Comparison of ENCODE assay signal across 8 mouse cellular contexts in the genomic region with DNA sequence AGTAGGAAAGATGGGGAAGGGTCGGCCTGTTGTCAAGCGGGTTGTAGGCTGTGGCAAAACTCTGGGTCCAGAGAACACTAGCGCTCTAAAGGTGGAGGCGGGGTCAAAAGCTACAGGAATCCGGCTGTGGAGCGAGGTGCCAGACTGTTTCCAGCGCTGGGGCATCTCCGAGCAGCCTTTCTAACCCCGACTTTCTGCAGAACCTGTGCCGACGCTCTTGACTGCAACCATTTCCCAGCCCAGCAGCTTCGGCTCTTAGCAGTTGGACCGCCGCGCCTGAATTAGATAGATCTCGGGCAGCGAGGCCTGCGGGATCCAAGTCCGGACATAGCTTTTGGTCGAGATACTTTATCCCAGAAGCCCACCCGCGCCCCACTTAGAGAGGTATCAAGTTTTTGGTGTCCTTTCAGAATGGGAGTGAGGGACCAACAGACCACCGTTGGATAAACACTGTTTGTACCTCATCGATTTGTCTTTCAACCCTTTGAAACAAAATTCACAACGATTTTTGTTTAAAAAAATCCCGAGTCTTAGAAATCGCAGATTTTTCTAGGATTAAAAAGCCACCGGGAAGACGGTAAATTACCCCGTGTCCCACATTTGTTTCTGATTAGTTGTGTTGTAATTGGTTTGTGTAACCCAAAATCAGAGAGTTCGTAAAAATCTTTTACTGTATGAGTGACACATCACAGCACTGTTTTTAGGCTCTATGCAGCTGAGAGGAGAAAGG. TPM values are rescaled to one million over a fixed set of nuclear protein-coding genes. Genes with fewer than 3 reads are reported as not detected.
A peak's percentile ranks its signal among the peaks of the same experiment; 100 is the strongest.
DNase-seq lines count a peak whose midpoint lies in the region; ATAC-seq and TF ChIP-seq lines count a peak whose summit lies in the region.

No protein-coding gene starts in this region.

- no peak overlapping the region for H3K4me2 ChIP-seq in midbrain, postnatal 0 days (ENCODE audit: low read depth, low read length, poor library complexity, severe bottlenecking)
- H3K4me2 ChIP-seq in embryonic facial prominence, embryonic 15.5 days (replicated peaks) = peak overlapping the region; percentile 87

- H3K27me3 ChIP-seq in midbrain, embryonic 10.5 days (ENCODE audit: low read depth, poor library complexity, severe bottlenecking) = peaks cover 93% of the 10 kb centered on the region
- peaks cover 47% of the 10 kb centered on the region for H3K27me3 ChIP-seq in midbrain, postnatal 0 days (ENCODE audit: insufficient read depth, low read length)
- H3K27me3 ChIP-seq in embryonic facial prominence, embryonic 15.5 days = peaks cover 77% of the 10 kb centered on the region

- H3K36me3 ChIP-seq in midbrain, embryonic 10.5 days = no peaks in the 10 kb centered on the region
- no peaks in the 10 kb centered on the region for H3K36me3 ChIP-seq in midbrain, postnatal 0 days (ENCODE audit: insufficient read depth, low read length)
- H3K36me3 ChIP-seq in embryonic facial prominence, embryonic 15.5 days = no peaks in the 10 kb centered on the region

- H3K9me3 ChIP-seq in midbrain, embryonic 10.5 days (replicated peaks) = no peaks in the 10 kb centered on the region
- H3K9me3 ChIP-seq in midbrain, postnatal 0 days (ENCODE audit: low read length) = no peaks in the 10 kb centered on the region
- no peaks in the 10 kb centered on the region for H3K9me3 ChIP-seq in embryonic facial prominence, embryonic 15.5 days (replicated peaks)

- ATAC-seq in midbrain, postnatal 0 days (ENCODE audit: low FRiP score) = no peak
- ATAC-seq in embryonic facial prominence, embryonic 15.5 days (ENCODE audit: insufficient number of reproducible peaks, low FRiP score, low TSS enrichment, low read depth) = no peak

- H3K4me1 ChIP-seq in midbrain, embryonic 10.5 days = peaks cover 47% of the 10 kb centered on the region
- H3K4me1 ChIP-seq in midbrain, postnatal 0 days (ENCODE audit: insufficient read depth, low read length) = no peaks in the 10 kb centered on the region
- H3K4me1 ChIP-seq in embryonic facial prominence, embryonic 15.5 days = peaks cover 47% of the 10 kb centered on the region

- peak; percentile 51 for DNase-seq in midbrain, embryonic 10.5 days (ENCODE audit: low spot score)
- no peak for DNase-seq in midbrain, postnatal 0 days (ENCODE audit: low spot score)
- peak; percentile 40 for DNase-seq in induced T-regulatory cell, adult 2 months (ENCODE audit: low read depth)
- peak; percentile 41 for DNase-seq in naive thymus-derived CD4-positive, alpha-beta T cell, adult 2 months (ENCODE audit: low read depth)
- DNase-seq in adrenal gland, postnatal 36 days = no peak
- no peak for DNase-seq in adrenal gland, adult 18-20 months (ENCODE audit: low spot score in 2 of 2)
- DNase-seq in layer of hippocampus, postnatal 25 days (ENCODE audit: extremely low spot score in 1 of 2, low spot score in 1 of 2) = no peak

- under 1% methylated on average over 31 of the region's 31 CpGs for WGBS in midbrain, embryonic 10.5 days
- 4% methylated on average over 31 of the region's 31 CpGs for WGBS in midbrain, postnatal 0 days
- 3% methylated on average over 31 of the region's 31 CpGs for WGBS in embryonic facial prominence, embryonic 15.5 days

- H3K4me3 ChIP-seq in midbrain, embryonic 10.5 days = peak overlapping the region; percentile 54
- no peak overlapping the region for H3K4me3 ChIP-seq in midbrain, postnatal 0 days (ENCODE audit: low read depth, low read length)
- H3K4me3 ChIP-seq in embryonic facial prominence, embryonic 15.5 days (replicated peaks) = peak overlapping the region; percentile 49

- H3K27ac ChIP-seq in midbrain, embryonic 10.5 days (replicated peaks) = no peak overlapping the region; the same call in 1 of the 2 replicates
- H3K27ac ChIP-seq in midbrain, postnatal 0 days (ENCODE audit: low read depth, low read length) = no peak overlapping the region
- no peak overlapping the region for H3K27ac ChIP-seq in embryonic facial prominence, embryonic 15.5 days (replicated peaks)

- TF ChIP-seq CTCF in midbrain, postnatal 0 days (IDR thresholded peaks at IDR 0.05) = no peak

- no peak overlapping the region for H3K9ac ChIP-seq in midbrain, postnatal 0 days (replicated peaks; ENCODE audit: low read length, poor library complexity, severe bottlenecking)
- H3K9ac ChIP-seq in embryonic facial prominence, embryonic 15.5 days = no peak overlapping the region

RNA-seq across cellular contexts. Expression of a gene that starts 1.4 kb away (rescaled TPM):
- 5.0 and 5.8 TPM in 2 replicates for polyA plus RNA-seq in midbrain, embryonic 10.5 days (2016; fragmentation: Nextera tagmentation; extraction: Ambion mirVana)
- 0.14 TPM in 1 of 2 replicates, not detected in the other for total RNA-seq in midbrain, postnatal 0 days (2014; rRNA removed)
- 0.39 TPM in 1 of 2 replicates, not detected in the other for polyA plus RNA-seq in midbrain, postnatal 0 days (2015; fragmentation: Nextera tagmentation; extraction: Ambion mirVana)
- polyA plus RNA-seq in embryonic facial prominence, embryonic 15.5 days (2015; fragmentation: Nextera tagmentation; extraction: Ambion mirVana) = 2.3 and 2.9 TPM in 2 replicates
- not detected for total RNA-seq in adrenal gland, postnatal 36 days (2021)
- not detected for total RNA-seq in adrenal gland, adult 18-20 months (2021)
- not detected for total RNA-seq in layer of hippocampus, postnatal 25 days (2021)

RNA-seq across cellular contexts. Expression of a gene that starts 27.8 kb away (rescaled TPM):
- 151 and 157 TPM in 2 replicates for polyA plus RNA-seq in midbrain, embryonic 10.5 days (2016; fragmentation: Nextera tagmentation; extraction: Ambion mirVana)
- total RNA-seq in midbrain, postnatal 0 days (2014; rRNA removed) = 11.5 and 13.7 TPM in 2 replicates
- 94.6 and 99.1 TPM in 2 replicates for polyA plus RNA-seq in midbrain, postnatal 0 days (2015; fragmentation: Nextera tagmentation; extraction: Ambion mirVana)
- polyA plus RNA-seq in embryonic facial prominence, embryonic 15.5 days (2015; fragmentation: Nextera tagmentation; extraction: Ambion mirVana) = 181 and 189 TPM in 2 replicates
- 100 to 1,000 TPM; 418 to 565 TPM for total RNA-seq in adrenal gland, postnatal 36 days (2021)
- 100 to 1,000 TPM; 480 to 543 TPM for total RNA-seq in adrenal gland, adult 18-20 months (2021)
- total RNA-seq in layer of hippocampus, postnatal 25 days (2021) = 10 to 100 TPM; 45.3 to 46.5 TPM

Comparison
In these comparisons a context has a peak if more than half of its experiments do, and no peak if none do; other contexts are left out.
1. DNase-seq: peak in midbrain, embryonic 10.5 days (single experiment), induced T-regulatory cell, adult 2 months (single experiment) and naive thymus-derived CD4-positive, alpha-beta T cell, adult 2 months (single experiment); none in midbrain, postnatal 0 days (single experiment), adrenal gland, postnatal 36 days (0 of 2), adrenal gland, adult 18-20 months (0 of 2) and layer of hippocampus, postnatal 25 days (0 of 2).
2. RNA of a gene that starts 27.8 kb away (total RNA-seq): 418 to 565 TPM in adrenal gland, postnatal 36 days and 480 to 543 TPM in adrenal gland, adult 18-20 months; 45.3 to 46.5 TPM in layer of hippocampus, postnatal 25 days and 11.5 to 13.7 TPM in midbrain, postnatal 0 days; every median in the first group is over 4 times any median in the second.